ENCODE assay signal across 8 mouse cellular contexts in the genomic region with DNA sequence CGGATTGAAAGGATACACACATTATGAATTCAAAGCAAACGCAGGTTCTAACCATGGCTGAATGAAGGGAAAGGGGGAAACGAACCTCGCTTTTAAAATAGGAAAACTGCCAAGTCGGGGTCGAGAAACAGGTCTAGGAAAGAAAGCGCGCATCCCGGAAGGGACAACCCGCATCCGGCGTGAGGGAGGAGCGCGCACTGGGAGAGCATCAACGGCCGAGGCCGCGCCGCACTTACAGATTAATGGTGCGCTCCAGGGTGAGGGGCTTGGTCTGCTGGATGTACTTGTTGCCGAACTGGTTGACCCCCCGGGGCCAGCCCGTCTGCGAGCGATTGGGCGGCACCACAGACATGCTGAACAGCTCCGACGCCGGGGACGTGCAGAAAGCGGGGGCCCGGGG. TPM values are rescaled to one million over a fixed set of nuclear protein-coding genes. Genes with fewer than 3 reads are reported as not detected.
DNase-seq lines count a peak whose midpoint lies in the region; ATAC-seq and TF ChIP-seq lines count a peak whose summit lies in the region.
"Not testable (repeated sequence)": the region's sequence is repeated elsewhere in the genome, so short reads cannot be mapped to it uniquely, and the experiment has no call there.

No protein-coding gene starts in this region.

- not testable (repeated sequence) for H3K27me3 ChIP-seq in embryonic facial prominence, embryonic 15.5 days; heart, embryonic 12.5 days (replicated peaks); liver, embryonic 13.5 days; stomach, embryonic 14.5 days (ENCODE audit: control insufficient read depth, insufficient read depth, low read length)

- not testable (repeated sequence) for H3K36me3 ChIP-seq in embryonic facial prominence, embryonic 15.5 days; heart, embryonic 12.5 days; stomach, embryonic 14.5 days (ENCODE audit: control insufficient read depth, insufficient read depth, low read length)
- peaks cover 11% of the 10 kb centered on the region for H3K36me3 ChIP-seq in liver, embryonic 13.5 days

- peak overlapping the region; percentile 80 for H3K27ac ChIP-seq in bone marrow, adult 2 months (ENCODE audit: control insufficient read depth, insufficient read depth, low read depth, low read length, poor library complexity)
- H3K27ac ChIP-seq in embryonic facial prominence, embryonic 15.5 days (replicated peaks): peak overlapping the region; percentile 90
- peak overlapping the region; percentile 83 for H3K27ac ChIP-seq in heart, embryonic 12.5 days (ENCODE audit: poor library complexity, severe bottlenecking)
- peak overlapping the region; percentile 75 for H3K27ac ChIP-seq in liver, embryonic 13.5 days
- peak overlapping the region; percentile 63; the same call in 1 of the 2 replicates for H3K27ac ChIP-seq in stomach, embryonic 14.5 days (ENCODE audit: low read length)

- peak overlapping the region; percentile 39 for H3K9ac ChIP-seq in embryonic facial prominence, embryonic 15.5 days
- peak overlapping the region; percentile 81 for H3K9ac ChIP-seq in heart, embryonic 12.5 days
- H3K9ac ChIP-seq in liver, embryonic 13.5 days: peak overlapping the region; percentile 78
- peak overlapping the region; percentile 60 for H3K9ac ChIP-seq in stomach, embryonic 14.5 days (replicated peaks; ENCODE audit: low read depth, low read length)

- H3K4me3 ChIP-seq in bone marrow, adult 2 months (replicated peaks; ENCODE audit: control insufficient read depth, low read depth, low read length): peak overlapping the region; percentile 86
- H3K4me3 ChIP-seq in embryonic facial prominence, embryonic 15.5 days (replicated peaks): peak overlapping the region; percentile 64
- peak overlapping the region; percentile 85 for H3K4me3 ChIP-seq in heart, embryonic 12.5 days
- peak overlapping the region; percentile 68 for H3K4me3 ChIP-seq in liver, embryonic 13.5 days (replicated peaks)
- peak overlapping the region; percentile 76 for H3K4me3 ChIP-seq in stomach, embryonic 14.5 days (ENCODE audit: low read depth, low read length)

- not testable (repeated sequence) for TF ChIP-seq CTCF in bone marrow, adult 2 months (IDR thresholded peaks at IDR 0.05; ENCODE audit: control insufficient read depth, insufficient read depth, low read length)

- peak overlapping the region; percentile 63 for H3K4me2 ChIP-seq in embryonic facial prominence, embryonic 15.5 days (replicated peaks)
- peak overlapping the region; percentile 92 for H3K4me2 ChIP-seq in heart, embryonic 12.5 days
- peak overlapping the region; percentile 74 for H3K4me2 ChIP-seq in liver, embryonic 13.5 days
- peak overlapping the region; percentile 61 for H3K4me2 ChIP-seq in stomach, embryonic 14.5 days (replicated peaks; ENCODE audit: low read depth, low read length)

- WGBS in bone marrow, adult 2 months: under 1% methylated on average over 25 of the region's 32 CpGs
- WGBS in embryonic facial prominence, embryonic 15.5 days: under 1% methylated on average over 27 of the region's 32 CpGs
- WGBS in heart, embryonic 12.5 days: under 1% methylated on average over 31 of the region's 32 CpGs
- WGBS in liver, embryonic 13.5 days (ENCODE audit: insufficient replicate concordance): under 1% methylated on average over 29 of the region's 32 CpGs
- under 1% methylated on average over 21 of the region's 32 CpGs for WGBS in stomach, embryonic 14.5 days

- peak; percentile 87 for ATAC-seq in embryonic facial prominence, embryonic 15.5 days (ENCODE audit: insufficient number of reproducible peaks, low FRiP score, low TSS enrichment, low read depth)
- ATAC-seq in heart, embryonic 12.5 days (ENCODE audit: insufficient number of reproducible peaks, low FRiP score): peak; percentile 90
- peak; percentile 83 for ATAC-seq in liver, embryonic 13.5 days (ENCODE audit: low read depth)
- peak; percentile 87 for ATAC-seq in stomach, embryonic 14.5 days (ENCODE audit: insufficient number of reproducible peaks, insufficient read depth, low FRiP score, low read depth)

- not testable (repeated sequence) for H3K9me3 ChIP-seq in embryonic facial prominence, embryonic 15.5 days (replicated peaks); heart, embryonic 12.5 days (replicated peaks); liver, embryonic 13.5 days (replicated peaks); stomach, embryonic 14.5 days (ENCODE audit: control insufficient read depth, low read depth, low read length)

- peak; percentile 49 to 60 for DNase-seq in B cell, adult 2 months
- DNase-seq in kidney, postnatal 10 days: peak; percentile 79
- DNase-seq in liver, embryonic 13.5 days: peak; percentile 70
- peak; percentile 67 for DNase-seq in naive thymus-derived CD4-positive, alpha-beta T cell, adult 2 months (ENCODE audit: low read depth)

- not testable (repeated sequence) for H3K4me1 ChIP-seq in bone marrow, adult 2 months (ENCODE audit: control insufficient read depth, insufficient read depth, low read length)
- H3K4me1 ChIP-seq in embryonic facial prominence, embryonic 15.5 days: peaks cover 20% of the 10 kb centered on the region
- peaks cover 34% of the 10 kb centered on the region for H3K4me1 ChIP-seq in heart, embryonic 12.5 days (replicated peaks)
- H3K4me1 ChIP-seq in liver, embryonic 13.5 days (replicated peaks): peaks cover 48% of the 10 kb centered on the region
- peaks cover 13% of the 10 kb centered on the region; the same call in 1 of the 2 replicates for H3K4me1 ChIP-seq in stomach, embryonic 14.5 days (ENCODE audit: control insufficient read depth, insufficient read depth, low read length)

- peak; percentile 75; the same call in 1 of the 2 replicates for TF ChIP-seq POLR2A in bone marrow, adult 2 months (IDR thresholded peaks at IDR 0.05; ENCODE audit: borderline replicate concordance, control insufficient read depth, low read depth, low read length)

RNA-seq across cellular contexts. Expression of gene Nudt21, which starts 0.3 kb away (rescaled TPM):
- polyA plus RNA-seq in bone marrow, adult 2 months (2011; ENCODE audit: insufficient read depth, insufficient read length, low replicate concordance, missing spikeins): 71.4 and 118 TPM in 2 replicates
- polyA plus RNA-seq in embryonic facial prominence, embryonic 15.5 days (2015; fragmentation: Nextera tagmentation; extraction: Ambion mirVana): 95.0 and 103 TPM in 2 replicates
- 83.1 and 88.5 TPM in 2 replicates for polyA plus RNA-seq in heart, embryonic 12.5 days (2016; fragmentation: Nextera tagmentation; extraction: Ambion mirVana)
- polyA plus RNA-seq in liver, embryonic 13.5 days (2015; fragmentation: Nextera tagmentation; extraction: Ambion mirVana): 97.3 and 110 TPM in 2 replicates
- polyA plus RNA-seq in stomach, embryonic 14.5 days (2014; fragmentation: Nextera tagmentation; extraction: Ambion mirVana): 126 and 136 TPM in 2 replicates

RNA-seq across cellular contexts. Expression of gene Ogfod1, which starts 0.5 kb away (rescaled TPM):
- polyA plus RNA-seq in bone marrow, adult 2 months (2011; ENCODE audit: insufficient read depth, insufficient read length, low replicate concordance, missing spikeins): 1.1 and 3.1 TPM in 2 replicates
- 12.4 and 16.1 TPM in 2 replicates for polyA plus RNA-seq in embryonic facial prominence, embryonic 15.5 days (2015; fragmentation: Nextera tagmentation; extraction: Ambion mirVana)
- 13.8 and 14.4 TPM in 2 replicates for polyA plus RNA-seq in heart, embryonic 12.5 days (2016; fragmentation: Nextera tagmentation; extraction: Ambion mirVana)
- 4.8 and 6.4 TPM in 2 replicates for polyA plus RNA-seq in liver, embryonic 13.5 days (2015; fragmentation: Nextera tagmentation; extraction: Ambion mirVana)
- 13.4 and 17.9 TPM in 2 replicates for polyA plus RNA-seq in stomach, embryonic 14.5 days (2014; fragmentation: Nextera tagmentation; extraction: Ambion mirVana)

RNA-seq across cellular contexts. Expression of gene Amfr, which starts 23.9 kb away (rescaled TPM):
- 27.3 and 50.3 TPM in 2 replicates for polyA plus RNA-seq in bone marrow, adult 2 months (2011; ENCODE audit: insufficient read depth, insufficient read length, low replicate concordance, missing spikeins)
- 49.3 and 49.8 TPM in 2 replicates for polyA plus RNA-seq in embryonic facial prominence, embryonic 15.5 days (2015; fragmentation: Nextera tagmentation; extraction: Ambion mirVana)
- polyA plus RNA-seq in heart, embryonic 12.5 days (2016; fragmentation: Nextera tagmentation; extraction: Ambion mirVana): 67.2 and 71.1 TPM in 2 replicates
- polyA plus RNA-seq in liver, embryonic 13.5 days (2015; fragmentation: Nextera tagmentation; extraction: Ambion mirVana): 44.1 and 45.6 TPM in 2 replicates
- polyA plus RNA-seq in stomach, embryonic 14.5 days (2014; fragmentation: Nextera tagmentation; extraction: Ambion mirVana): 41.9 and 46.3 TPM in 2 replicates

Comparison
In these comparisons a context has a peak if more than half of its experiments do, and no peak if none do; other contexts are left out.
1. Peak in every context shown above with its lines: DNase-seq, ATAC-seq, H3K4me3 ChIP-seq and H3K27ac ChIP-seq.